Mouse (Mus musculus) limb, embryonic 11.5 days (tissue): ENCODE measurements around the gene Syngap1. TPM values are rescaled to one million over a fixed set of nuclear protein-coding genes. Genes with fewer than 3 reads are reported as not detected.
"Not testable (repeated sequence)": the region's sequence is repeated elsewhere in the genome, so short reads cannot be mapped to it uniquely, and the experiment has no call there.

ENCODE experiments used
- ATAC-seq: fragments of 200-750 bp; cut with Nextera tagmentation; 2 replicates; pipeline ENCODE4 v1.8.0; 2017; ENCODE audit warnings: low read depth; ENCODE audit not compliant: insufficient number of reproducible peaks, low FRiP score, low TSS enrichment
- DNase-seq: peaks from one replicate; pipeline ENCODE4 v3.0.0-alpha.2; 2015; ENCODE audit warnings: low spot score
- H3K27ac ChIP-seq: fragments of 300-500 bp; sonication (generic); replicated peaks from 2 replicates; pipeline ENCODE4 v1.5.1; 2014; ENCODE audit warnings: low read depth, mild to moderate bottlenecking, low read length
- H3K27me3 ChIP-seq: fragments of 300-500 bp; sonication (generic); 2 replicates; pipeline ENCODE4 v1.6.1; 2014; ENCODE audit warnings: mild to moderate bottlenecking, low read length, mixed read lengths; ENCODE audit not compliant: control insufficient read depth, insufficient read depth
- H3K36me3 ChIP-seq: fragments of 300-500 bp; sonication (generic); 2 replicates; pipeline ENCODE4 v1.6.1; 2014; ENCODE audit warnings: mild to moderate bottlenecking, low read length, moderate library complexity, mixed read lengths; ENCODE audit not compliant: control insufficient read depth, insufficient read depth
- H3K4me1 ChIP-seq: fragments of 300-500 bp; sonication (generic); 2 replicates; pipeline ENCODE4 v1.6.1; 2014; ENCODE audit warnings: low read length, mixed read lengths; ENCODE audit not compliant: control insufficient read depth, insufficient read depth
- H3K4me2 ChIP-seq: fragments of 300-500 bp; sonication (generic); 2 replicates; pipeline ENCODE4 v1.6.1; 2014; ENCODE audit warnings: low read depth, mild to moderate bottlenecking, moderate library complexity; ENCODE audit not compliant: severe bottlenecking
- H3K4me3 ChIP-seq: fragments of 300-500 bp; sonication (generic); 2 replicates; pipeline ENCODE4 v1.5.1; 2014; ENCODE audit warnings: low read depth, low read length
- H3K9ac ChIP-seq: fragments of 300-500 bp; sonication (generic); 2 replicates; pipeline ENCODE4 v1.6.1; 2014; ENCODE audit warnings: mild to moderate bottlenecking, low read length
- H3K9me3 ChIP-seq: fragments of 300-500 bp; sonication (generic); 2 replicates; pipeline ENCODE4 v1.6.1; 2016; ENCODE audit warnings: low read length; ENCODE audit not compliant: control insufficient read depth
- WGBS: fragments of 180-500 bp; shearing (Covaris S2); extraction: QIAGEN DNeasy Blood & Tissue Kit; methylation state at CpG from one replicate; pipeline ENCODE4 v1.1.7; 2014; 5-methylcytosine and 5-hydroxymethylcytosine counted together
- polyA plus RNA-seq: library from polyadenylated mRNA; unstranded; fragments of >200 nt; fragmentation: Nextera tagmentation; extraction: Ambion mirVana; gene quantifications from 2 replicates; pipeline ENCODE4 v1.2.1, GENCODE M21; 2014

Syngap1 gene
- polyA plus RNA-seq, 1 experiment from 2014 or later = 3.5 TPM

DNA sequence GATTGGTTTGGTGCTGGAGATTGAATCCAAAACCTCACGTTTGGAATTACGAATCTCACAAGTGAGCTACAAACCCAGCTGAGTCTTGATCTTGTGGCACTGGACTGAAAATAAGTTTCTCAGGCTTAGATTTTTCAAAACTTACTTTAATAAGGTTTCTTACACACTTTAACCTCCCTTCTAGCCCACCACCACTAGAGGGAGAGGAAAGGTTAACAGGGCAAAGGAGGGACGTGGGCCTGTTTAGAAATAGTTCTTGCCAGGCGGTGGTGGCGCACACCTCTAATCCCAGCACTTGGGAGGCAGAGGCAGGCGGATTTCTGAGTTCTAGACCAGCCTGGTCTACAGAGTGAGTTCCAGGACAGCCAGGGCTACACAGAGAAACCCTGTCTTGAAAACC, 36.3 kb downstream of the Syngap1 start:
- DNase-seq, H3K4me2 ChIP-seq, H3K9ac ChIP-seq, H3K27me3 ChIP-seq, H3K4me3 ChIP-seq, ATAC-seq, H3K9me3 ChIP-seq, H3K27ac ChIP-seq, H3K4me1 ChIP-seq: not testable (repeated sequence)
- H3K36me3 ChIP-seq = peaks cover 27% of the 10 kb centered on the region
- WGBS = 92% methylated on average over 6 of the region's 6 CpGs

DNA sequence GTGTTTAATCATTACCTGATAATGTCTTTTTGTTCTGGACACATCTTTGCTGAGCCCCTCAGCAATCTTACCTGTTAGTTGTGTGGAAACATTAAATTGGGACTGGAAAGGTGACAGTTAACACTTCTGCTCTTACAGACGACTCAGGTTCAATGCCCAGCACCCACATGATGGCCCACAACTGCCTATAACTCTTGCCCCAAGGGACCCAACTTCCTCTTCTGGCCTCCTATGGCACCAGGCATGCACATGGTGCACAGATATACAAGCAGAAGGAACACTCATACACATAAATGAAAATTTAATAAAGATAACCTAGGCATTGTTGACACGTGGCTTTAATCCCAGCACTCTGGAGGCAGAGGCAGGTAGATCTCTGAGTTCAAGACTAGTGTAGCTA, 38.4 kb downstream of the Syngap1 start:
- Histone ChIP-seq H3K27me3 (no peaks in the 10 kb centered on the region), H3K9ac (no peak overlapping the region), H3K27ac (no peak overlapping the region), H3K36me3 (peaks cover 27% of the 10 kb centered on the region), H3K4me3 (no peak overlapping the region), H3K4me1 (no peaks in the 10 kb centered on the region), H3K9me3 (no peaks in the 10 kb centered on the region), H3K4me2 (no peak overlapping the region)
- DNase-seq = no peak
- WGBS = 75% methylated on average over 2 of the region's 2 CpGs
- ATAC-seq = no peak

- peaks cover 20% of the 10 kb centered on the region for H3K36me3 ChIP-seq
- no peak overlapping the region for H3K27ac ChIP-seq
- no peak overlapping the region for H3K9ac ChIP-seq
- H3K27me3 ChIP-seq = no peaks in the 10 kb centered on the region
- no peak for ATAC-seq
- H3K4me3 ChIP-seq = no peak overlapping the region
- H3K9me3 ChIP-seq = no peaks in the 10 kb centered on the region
- no peaks in the 10 kb centered on the region for H3K4me1 ChIP-seq
- no peak for DNase-seq
- 86% methylated on average over 2 of the region's 2 CpGs for WGBS
- H3K4me2 ChIP-seq = no peak overlapping the region
Measured at GRCm38 (mm10) chr17:26981050-26981449, 40.0 kb downstream of the Syngap1 start.

GRCm38 (mm10) chr17:26983382-26983781, 42.3 kb downstream of the Syngap1 start:
- no peak overlapping the region for H3K27ac ChIP-seq
- DNase-seq (no peak), ATAC-seq (no peak)
- WGBS = 93% methylated on average over 4 of the region's 4 CpGs
- no peaks in the 10 kb centered on the region for H3K9me3 ChIP-seq
- H3K36me3 ChIP-seq = peaks cover 6% of the 10 kb centered on the region
- H3K27me3 ChIP-seq = no peaks in the 10 kb centered on the region
- no peak overlapping the region for H3K9ac ChIP-seq
- no peaks in the 10 kb centered on the region for H3K4me1 ChIP-seq
- no peak overlapping the region for H3K4me2 ChIP-seq
- no peak overlapping the region for H3K4me3 ChIP-seq

DNA sequence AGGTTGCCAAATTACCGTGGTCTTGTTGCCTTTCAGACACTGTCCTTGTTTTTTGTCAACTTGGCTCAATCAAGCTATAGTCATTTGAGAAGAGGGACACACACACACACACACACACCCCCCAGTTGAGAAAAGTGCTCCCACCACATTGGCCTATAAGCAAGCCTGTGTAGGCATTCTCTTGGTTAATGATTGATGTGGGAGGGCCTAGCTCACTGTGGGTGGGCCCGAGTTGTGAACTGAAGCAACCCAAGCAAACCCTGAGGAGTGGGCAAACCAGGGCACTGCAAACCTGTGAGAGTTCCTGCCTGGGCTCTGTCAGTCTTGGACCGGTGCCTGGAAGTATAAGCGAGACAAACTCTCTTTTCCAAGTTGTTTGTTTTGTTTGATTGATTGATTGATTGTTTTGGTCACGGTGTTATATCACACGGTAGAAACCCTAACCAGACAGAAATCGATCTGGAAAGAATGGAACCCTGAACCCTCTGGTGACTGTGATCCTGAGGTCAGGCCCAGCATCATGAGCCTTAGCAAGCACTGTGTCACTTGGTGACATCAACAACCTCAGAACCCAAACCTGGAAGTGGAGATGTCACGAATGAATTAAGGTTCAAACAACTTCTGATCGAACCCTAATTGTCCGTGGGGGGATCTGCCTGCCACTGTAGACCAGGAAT, 44.6 kb downstream of the Syngap1 start:
- 87% methylated on average over 10 of the region's 10 CpGs for WGBS

DNA sequence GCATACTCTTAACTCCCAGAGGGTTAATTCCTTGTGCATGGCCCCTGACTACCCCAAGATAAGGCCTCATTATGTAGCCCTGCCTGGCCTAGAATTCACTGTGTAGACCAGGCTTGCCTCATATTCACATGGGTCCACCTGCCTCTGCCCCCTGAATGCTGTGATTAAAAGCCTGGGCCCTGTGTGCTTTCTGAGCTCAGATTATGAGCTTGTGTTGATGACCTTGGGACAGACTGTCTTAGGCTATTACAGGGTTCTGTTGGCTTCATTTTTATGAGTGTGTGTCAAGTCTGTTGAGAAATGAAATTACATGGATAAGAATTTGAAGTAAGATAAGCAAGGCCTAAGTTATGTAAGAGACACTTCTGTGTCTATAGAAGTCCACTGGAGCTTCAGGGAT, 49.5 kb downstream of the Syngap1 start:
- ATAC-seq (no peak), DNase-seq (no peak)
- no peaks in the 10 kb centered on the region for H3K27me3 ChIP-seq
- no peaks in the 10 kb centered on the region; the same call in 1 of the 2 replicates for H3K36me3 ChIP-seq
- no peaks in the 10 kb centered on the region for H3K9me3 ChIP-seq
- no peak overlapping the region for H3K9ac ChIP-seq
- no peak overlapping the region for H3K27ac ChIP-seq
- no peak overlapping the region for H3K4me2 ChIP-seq
- no peaks in the 10 kb centered on the region for H3K4me1 ChIP-seq
- no peak overlapping the region for H3K4me3 ChIP-seq

More for the DNA sequence above, 44.6 kb downstream of the Syngap1 start:
- Histone ChIP-seq H3K27me3 (no peaks in the 10 kb centered on the region), H3K9me3 (no peaks in the 10 kb centered on the region), H3K27ac (no peak overlapping the region), H3K9ac (no peak overlapping the region), H3K36me3 (peaks cover under 1% of the 10 kb centered on the region; the same call in 1 of the 2 replicates), H3K4me2 (no peak overlapping the region), H3K4me3 (no peak overlapping the region), H3K4me1 (no peaks in the 10 kb centered on the region)
- no peak for ATAC-seq
- no peak for DNase-seq

- Histone ChIP-seq H3K27ac (no peak overlapping the region), H3K4me2 (no peak overlapping the region), H3K4me1 (no peaks in the 10 kb centered on the region), H3K4me3 (no peak overlapping the region), H3K9ac (no peak overlapping the region), H3K27me3 (no peaks in the 10 kb centered on the region), H3K36me3 (no peaks in the 10 kb centered on the region), H3K9me3 (no peaks in the 10 kb centered on the region)
- no peak for ATAC-seq
- no peak for DNase-seq
- 91% methylated on average over 14 of the region's 14 CpGs for WGBS
Measured at GRCm38 (mm10) chr17:26994410-26994809, 53.4 kb downstream of the Syngap1 start.

DNA sequence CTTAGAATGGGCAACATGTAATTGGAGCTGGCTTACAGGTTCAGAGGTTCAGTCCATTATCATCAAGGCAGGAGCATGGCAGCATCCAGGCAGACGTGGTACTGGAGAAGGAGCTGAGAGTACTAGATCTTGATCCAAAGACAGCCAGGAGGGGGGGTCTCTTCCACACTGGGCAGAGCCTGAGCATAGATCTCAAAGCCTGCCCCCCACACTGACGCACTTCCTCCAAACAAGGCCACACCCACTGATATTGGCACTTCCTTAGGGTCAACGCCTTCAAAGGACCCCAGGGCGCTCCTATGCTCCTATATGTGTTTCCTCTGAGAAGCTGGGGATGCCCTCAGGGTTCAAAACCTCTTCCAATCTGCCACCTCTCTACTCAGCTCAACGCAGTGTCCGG, 54.0 kb downstream of the Syngap1 start:
- Histone ChIP-seq H3K4me2 (no peak overlapping the region), H3K4me3 (no peak overlapping the region), H3K36me3 (no peaks in the 10 kb centered on the region), H3K4me1 (no peaks in the 10 kb centered on the region), H3K9ac (no peak overlapping the region), H3K9me3 (no peaks in the 10 kb centered on the region), H3K27me3 (no peaks in the 10 kb centered on the region), H3K27ac (no peak overlapping the region)
- no peak for DNase-seq
- no peak for ATAC-seq
- 78% methylated on average over 6 of the region's 6 CpGs for WGBS

DNA sequence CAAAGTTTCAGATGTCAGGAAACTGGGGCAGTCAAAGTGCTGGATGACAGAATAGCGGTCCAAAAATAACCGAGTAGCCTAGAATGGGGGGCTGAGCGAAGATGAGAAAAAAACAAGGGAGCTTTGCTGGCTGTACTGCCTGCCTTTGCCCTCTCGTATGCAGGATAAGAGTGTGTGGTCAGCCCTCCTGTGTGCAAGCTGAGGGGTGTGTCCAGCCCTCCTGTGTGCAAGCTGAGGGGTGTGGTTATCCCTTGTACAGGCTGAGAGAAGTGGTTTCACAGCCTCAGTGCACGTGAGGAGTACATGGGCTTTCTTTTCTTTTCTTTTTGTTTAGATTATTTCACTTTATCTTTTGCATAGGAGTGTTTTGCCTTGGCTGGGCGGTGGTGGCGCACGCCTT, 54.5 kb downstream of the Syngap1 start:
- no peak overlapping the region for H3K4me3 ChIP-seq
- no peak overlapping the region for H3K9ac ChIP-seq
- DNase-seq (no peak), ATAC-seq (no peak)
- no peaks in the 10 kb centered on the region for H3K27me3 ChIP-seq
- H3K4me2 ChIP-seq = no peak overlapping the region
- H3K36me3 ChIP-seq = no peaks in the 10 kb centered on the region
- WGBS = 82% methylated on average over 8 of the region's 8 CpGs
- no peaks in the 10 kb centered on the region for H3K9me3 ChIP-seq
- H3K4me1 ChIP-seq = no peaks in the 10 kb centered on the region
- no peak overlapping the region for H3K27ac ChIP-seq
